Mouse (Mus musculus) limb, embryonic 11.5 days (tissue): Measurements from ENCODE around the gene Sfpq. TPM values are rescaled to one million over a fixed set of nuclear protein-coding genes. Genes with fewer than 3 reads are reported as not detected.
A peak's percentile ranks its signal among the peaks of the same experiment; 100 is the strongest.

ENCODE experiments used
- ATAC-seq: fragments of 200-750 bp; cut with Nextera tagmentation; 2 replicates; pipeline ENCODE4 v1.8.0; 2017; ENCODE audit warnings: low read depth; ENCODE audit not compliant: insufficient number of reproducible peaks, low FRiP score, low TSS enrichment
- DNase-seq: peaks from one replicate; pipeline ENCODE4 v3.0.0-alpha.2; 2015; ENCODE audit warnings: low spot score
- H3K27ac ChIP-seq: fragments of 300-500 bp; sonication (generic); replicated peaks from 2 replicates; pipeline ENCODE4 v1.5.1; 2014; ENCODE audit warnings: low read depth, mild to moderate bottlenecking, low read length
- H3K27me3 ChIP-seq: fragments of 300-500 bp; sonication (generic); 2 replicates; pipeline ENCODE4 v1.6.1; 2014; ENCODE audit warnings: mild to moderate bottlenecking, low read length, mixed read lengths; ENCODE audit not compliant: control insufficient read depth, insufficient read depth
- H3K36me3 ChIP-seq: fragments of 300-500 bp; sonication (generic); 2 replicates; pipeline ENCODE4 v1.6.1; 2014; ENCODE audit warnings: mild to moderate bottlenecking, low read length, moderate library complexity, mixed read lengths; ENCODE audit not compliant: control insufficient read depth, insufficient read depth
- H3K4me1 ChIP-seq: fragments of 300-500 bp; sonication (generic); 2 replicates; pipeline ENCODE4 v1.6.1; 2014; ENCODE audit warnings: low read length, mixed read lengths; ENCODE audit not compliant: control insufficient read depth, insufficient read depth
- H3K4me2 ChIP-seq: fragments of 300-500 bp; sonication (generic); 2 replicates; pipeline ENCODE4 v1.6.1; 2014; ENCODE audit warnings: low read depth, mild to moderate bottlenecking, moderate library complexity; ENCODE audit not compliant: severe bottlenecking
- H3K4me3 ChIP-seq: fragments of 300-500 bp; sonication (generic); 2 replicates; pipeline ENCODE4 v1.5.1; 2014; ENCODE audit warnings: low read depth, low read length
- H3K9ac ChIP-seq: fragments of 300-500 bp; sonication (generic); 2 replicates; pipeline ENCODE4 v1.6.1; 2014; ENCODE audit warnings: mild to moderate bottlenecking, low read length
- H3K9me3 ChIP-seq: fragments of 300-500 bp; sonication (generic); 2 replicates; pipeline ENCODE4 v1.6.1; 2016; ENCODE audit warnings: low read length; ENCODE audit not compliant: control insufficient read depth
- WGBS: fragments of 180-500 bp; shearing (Covaris S2); extraction: QIAGEN DNeasy Blood & Tissue Kit; methylation state at CpG from one replicate; pipeline ENCODE4 v1.1.7; 2014; 5-methylcytosine and 5-hydroxymethylcytosine counted together
- polyA plus RNA-seq: library from polyadenylated mRNA; unstranded; fragments of >200 nt; fragmentation: Nextera tagmentation; extraction: Ambion mirVana; gene quantifications from 2 replicates; pipeline ENCODE4 v1.2.1, GENCODE M21; 2014

Gene Sfpq
- polyA plus RNA-seq, 1 experiment from 2014 or later, result 161 TPM

GRCm38 (mm10) chr4:127074915-127075314, 53.8 kb downstream of the Sfpq start:
- DNase-seq (no peak), ATAC-seq (no peak)
- H3K27ac ChIP-seq, result no peak overlapping the region
- 0 out of 2 replicates have a peak, but pooled peaks cover 2% of the 10 kb centered on the region for H3K4me1 ChIP-seq
- H3K36me3 ChIP-seq, result no peaks in the 10 kb centered on the region
- no peak overlapping the region for H3K4me3 ChIP-seq
- no peaks in the 10 kb centered on the region for H3K9me3 ChIP-seq
- no peak overlapping the region for H3K4me2 ChIP-seq
- no peak overlapping the region for H3K9ac ChIP-seq
- no peaks in the 10 kb centered on the region for H3K27me3 ChIP-seq
- WGBS, result 62% methylated on average over 1 of the region's 1 CpGs

DNA sequence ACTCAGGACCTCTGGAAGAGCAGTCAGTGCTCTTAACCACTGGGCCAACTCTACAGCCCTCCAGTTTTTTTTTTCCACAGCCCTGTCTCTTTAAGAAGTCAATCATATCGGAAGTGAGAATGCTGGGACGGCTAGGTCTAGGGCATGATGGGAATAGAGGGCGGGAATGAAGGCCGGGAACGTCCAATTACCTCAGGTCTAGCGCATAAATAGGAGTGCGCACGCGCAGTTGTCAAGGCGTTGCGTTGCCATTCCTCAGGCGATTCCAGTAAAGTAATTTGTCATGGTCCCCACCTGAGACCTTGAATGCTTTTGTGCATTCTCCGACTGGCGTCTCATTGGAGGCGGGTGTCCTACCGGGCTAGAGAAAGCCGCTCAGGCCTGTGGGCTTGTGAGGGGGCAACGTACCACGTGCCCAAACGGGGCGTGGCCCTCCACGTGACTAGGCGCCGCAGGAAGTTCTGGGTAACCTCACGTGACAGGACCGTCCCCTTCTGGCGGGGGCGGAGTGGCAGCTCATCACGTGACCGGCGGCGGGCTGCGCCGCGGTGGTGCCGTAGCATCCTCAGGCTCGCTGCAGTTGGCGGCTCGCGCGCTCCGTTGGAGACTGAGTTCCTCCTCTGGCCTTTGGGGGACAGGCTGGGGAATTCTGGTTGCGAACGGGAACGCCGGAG, 55.9 kb downstream of the Sfpq start, which contains the start of gene Zmym6:
Gene Zmym6 (plus strand): TSS at position 509 of the 674 bp plus-strand sequence.
- no peaks in the 10 kb centered on the region for H3K36me3 ChIP-seq
- H3K4me3 ChIP-seq, result peak within 1 kb of the TSS; percentile 57
- H3K27me3 ChIP-seq, result no peaks in the 10 kb centered on the region
- H3K9me3 ChIP-seq, result no peaks in the 10 kb centered on the region
- WGBS, result under 1% methylated on average over 46 of the region's 46 CpGs
- peak within 1 kb of the TSS; percentile 63 for H3K9ac ChIP-seq
- H3K27ac ChIP-seq, result peak within 1 kb of the TSS; percentile 63
- ATAC-seq, result peak; percentile 94
- H3K4me2 ChIP-seq, result peak within 1 kb of the TSS; percentile 57
- 0 out of 2 replicates have a peak, but pooled peaks cover 2% of the 10 kb centered on the region for H3K4me1 ChIP-seq
- DNase-seq, result peak; percentile 96

DNA sequence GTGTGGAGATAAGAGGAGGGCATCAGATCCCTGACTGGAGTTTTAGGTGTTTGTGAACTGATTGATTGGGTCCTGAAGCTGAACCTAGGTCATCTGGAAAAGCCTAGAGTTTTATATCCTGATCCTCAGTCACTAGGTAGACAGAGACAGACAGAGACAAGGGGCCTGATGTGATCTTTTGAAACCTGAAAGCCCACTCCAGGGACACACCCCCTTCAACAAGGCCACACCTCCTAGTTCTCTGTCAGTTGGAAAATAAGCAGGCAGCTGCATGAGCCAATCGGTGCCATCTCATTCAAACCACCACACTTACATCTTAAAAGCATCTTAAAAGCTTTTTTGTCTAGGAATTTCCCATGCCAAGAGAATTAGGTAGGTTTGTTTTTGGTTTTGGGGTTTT, 59.7 kb downstream of the Sfpq start:
- Histone ChIP-seq H3K36me3 (no peaks in the 10 kb centered on the region), H3K4me3 (no peak overlapping the region), H3K27me3 (no peaks in the 10 kb centered on the region), H3K27ac (no peak overlapping the region), H3K9ac (no peak overlapping the region), H3K9me3 (no peaks in the 10 kb centered on the region), H3K4me2 (no peak overlapping the region), H3K4me1 (0 out of 2 replicates have a peak, but pooled peaks cover 2% of the 10 kb centered on the region)
- no peak for ATAC-seq
- WGBS, result 33% methylated on average over 1 of the region's 1 CpGs
- no peak for DNase-seq

GRCm38 (mm10) chr4:127083131-127083530, 62.0 kb downstream of the Sfpq start:
- Histone ChIP-seq H3K27me3 (no peaks in the 10 kb centered on the region), H3K4me1 (no peaks in the 10 kb centered on the region), H3K27ac (no peak overlapping the region), H3K36me3 (no peaks in the 10 kb centered on the region; the same call in 1 of the 2 replicates), H3K9me3 (no peaks in the 10 kb centered on the region), H3K4me2 (no peak overlapping the region), H3K9ac (no peak overlapping the region), H3K4me3 (no peak overlapping the region)
- 93% methylated on average over 2 of the region's 2 CpGs for WGBS
- DNase-seq (no peak), ATAC-seq (no peak)

DNA sequence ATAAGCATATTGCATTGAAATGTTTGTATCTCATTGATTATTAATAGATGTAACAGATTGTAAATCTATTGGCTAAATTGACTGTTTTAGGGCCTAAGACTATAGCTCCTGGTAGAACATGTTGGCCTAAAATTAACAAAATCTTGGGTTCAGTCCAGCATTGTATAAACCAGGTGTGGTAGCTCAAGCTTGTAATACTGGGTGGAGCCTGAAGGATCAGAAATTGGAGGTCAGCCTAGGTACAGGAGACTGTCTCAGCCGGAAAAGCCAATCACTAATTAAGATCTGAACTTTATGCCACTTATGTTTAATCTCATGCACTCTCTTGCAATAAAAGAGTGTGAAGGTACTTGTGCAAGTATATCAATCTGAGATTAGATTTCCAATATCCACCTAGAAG, 64.6 kb downstream of the Sfpq start:
- Histone ChIP-seq H3K4me1 (no peaks in the 10 kb centered on the region), H3K4me3 (no peak overlapping the region), H3K27ac (no peak overlapping the region), H3K9me3 (no peaks in the 10 kb centered on the region), H3K4me2 (no peak overlapping the region), H3K36me3 (peaks cover 4% of the 10 kb centered on the region; the same call in 1 of the 2 replicates), H3K9ac (no peak overlapping the region), H3K27me3 (no peaks in the 10 kb centered on the region)
- DNase-seq (no peak), ATAC-seq (no peak)
- 94% methylated on average over 1 of the region's 1 CpGs for WGBS

Other genes with a start within 250 kb of the Sfpq start
- gene Zmym4, start 53.2 kb upstream of the Sfpq start, polyA plus RNA-seq, result 21.7 and 31.2 TPM in 2 replicates
- gene Zmym1, start 39.8 kb downstream of the Sfpq start, polyA plus RNA-seq, result 35.2 and 38.0 TPM in 2 replicates
- gene Zmym6, start 56.1 kb downstream of the Sfpq start, polyA plus RNA-seq, result 22.3 and 26.3 TPM in 2 replicates
- gene Tmem35b, start 102.4 kb downstream of the Sfpq start, polyA plus RNA-seq, result 10.2 and 10.8 TPM in 2 replicates
- gene Dlgap3, start 147.9 kb downstream of the Sfpq start, polyA plus RNA-seq, result 0.20 and 0.25 TPM in 2 replicates
- gene Smim12, start 222.5 kb downstream of the Sfpq start, polyA plus RNA-seq, result 61.5 and 65.9 TPM in 2 replicates